Mouse (Mus musculus) myocyte (in vitro differentiated cells): ENCODE data around the gene Dhdds.

ENCODE experiments used
- E2F4 ChIP-seq: IDR thresholded peaks from one replicate; pipeline ENCODE4 v1.6.1; 2011; ENCODE audit warnings: mild to moderate bottlenecking, control low read depth, moderate library complexity; ENCODE audit not compliant: insufficient read depth
- MAX ChIP-seq: IDR thresholded peaks from one replicate; pipeline ENCODE4 v1.6.1; 2011; ENCODE audit warnings: low read depth, mild to moderate bottlenecking, control low read depth
- POLR2A ChIP-seq: IDR thresholded peaks from one replicate; pipeline ENCODE4 v1.6.1; 2011; ENCODE audit warnings: low read depth, mild to moderate bottlenecking, control low read depth, moderate library complexity; ENCODE audit not compliant: insufficient read length
- POLR2AphosphoS2 ChIP-seq: IDR thresholded peaks from one replicate; pipeline ENCODE4 v1.6.1; 2011; ENCODE audit warnings: low read depth, control low read depth; ENCODE audit not compliant: insufficient read length
- SRF ChIP-seq: IDR thresholded peaks from one replicate; pipeline ENCODE4 v1.6.1; 2011; ENCODE audit warnings: low read depth; ENCODE audit not compliant: control insufficient read depth, insufficient read length
- USF1 ChIP-seq: IDR thresholded peaks from one replicate; pipeline ENCODE4 v1.6.1; 2011; ENCODE audit warnings: low read depth, mild to moderate bottlenecking, control low read depth, moderate library complexity

DNA sequence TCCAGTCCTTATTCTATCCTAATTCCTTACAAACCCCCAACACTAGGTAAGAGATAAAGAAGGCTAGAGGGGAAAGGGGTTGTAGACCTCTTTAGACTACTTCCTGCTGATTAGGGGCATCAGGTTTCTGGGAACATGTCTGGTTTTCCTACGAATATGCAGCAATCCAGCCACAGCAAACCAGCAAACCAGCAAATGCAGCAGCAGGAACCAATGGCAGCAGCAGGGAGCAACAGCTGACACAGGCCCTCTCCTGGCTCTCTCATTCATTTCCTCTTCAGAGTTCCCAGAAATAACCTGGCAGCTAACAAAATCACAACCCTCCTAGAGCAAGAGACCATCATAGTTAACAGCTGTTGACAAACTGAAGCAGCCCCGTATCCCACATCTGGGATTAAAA, 62.6 kb downstream of the Dhdds start:
- no peak for TF ChIP-seq MAX
- no peak for TF ChIP-seq SRF
- TF ChIP-seq E2F4: no peak
- TF ChIP-seq POLR2AphosphoS2: no peak
- TF ChIP-seq POLR2A: no peak
- TF ChIP-seq USF1: no peak
